In the genomic region with DNA sequence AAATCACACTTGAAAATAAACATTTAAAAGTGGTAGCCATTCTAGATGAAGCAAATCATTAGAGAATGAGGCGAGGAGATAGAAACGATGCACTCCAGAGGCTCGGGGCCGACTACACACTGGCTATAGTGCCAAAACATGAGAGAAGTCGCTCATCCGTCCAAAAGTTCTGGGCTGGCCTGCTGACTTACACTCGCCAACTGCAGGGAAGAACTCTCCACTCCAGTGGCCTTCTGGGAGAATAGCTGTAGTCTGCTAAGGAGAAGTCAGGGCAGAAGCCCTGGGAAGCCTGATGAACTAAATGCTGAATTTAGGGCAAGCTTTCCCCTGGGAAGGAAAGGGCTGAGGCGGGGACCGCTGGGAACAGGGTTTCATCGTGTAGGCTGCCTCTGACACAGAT, we compare ENCODE assay signal across 28 mouse cellular contexts.
A peak's percentile ranks its signal among the peaks of the same experiment; 100 is the strongest.
DNase-seq lines count a peak whose midpoint lies in the region; ATAC-seq and TF ChIP-seq lines count a peak whose summit lies in the region.
"Had no signal": no experiment of that assay in that cellular context is flagged by ENCODE, and none has a peak within 500 bp of the region (broad histone marks: within the 10 kb centered on the region; RNA-seq: fewer than 3 reads in every experiment).

No protein-coding gene starts in this region.

- no peak for ATAC-seq in heart, embryonic 11.5 days (replicated peaks; ENCODE audit: insufficient number of reproducible peaks, low FRiP score, low TSS enrichment)
- ATAC-seq in intestine, embryonic 14.5 days (replicated peaks; ENCODE audit: low FRiP score, low TSS enrichment, low read depth), result no peak
- ATAC-seq in intestine, postnatal 0 days, result no peak
- ATAC-seq: forebrain, embryonic 14.5 days; hindbrain, postnatal 0 days; inflammation-experienced regulatory T-cells, adult 6 months; Patski had no signal

- no peaks in the 10 kb centered on the region for H3K36me3 ChIP-seq in heart, adult 2 months (ENCODE audit: control insufficient read depth, insufficient read depth, low read length)
- H3K36me3 ChIP-seq in heart, embryonic 11.5 days (ENCODE audit: control insufficient read depth, insufficient read depth, low read length), result no peaks in the 10 kb centered on the region
- no peaks in the 10 kb centered on the region for H3K36me3 ChIP-seq in intestine, embryonic 14.5 days (ENCODE audit: control insufficient read depth, insufficient read depth, low read length)
- no peaks in the 10 kb centered on the region for H3K36me3 ChIP-seq in intestine, postnatal 0 days (ENCODE audit: control insufficient read depth, insufficient read depth)
- H3K36me3 ChIP-seq: embryonic facial prominence, embryonic 12.5 days; embryonic facial prominence, embryonic 15.5 days; G1E; heart, embryonic 15.5 days; kidney, embryonic 15.5 days had no signal

- no peak for TF ChIP-seq POLR2A in heart, adult 2 months (IDR thresholded peaks at IDR 0.05; ENCODE audit: insufficient read depth, low read depth, low read length)

- no peaks in the 10 kb centered on the region for H3K27me3 ChIP-seq in heart, adult 2 months (ENCODE audit: control insufficient read depth, insufficient read depth, low read length)
- no peaks in the 10 kb centered on the region for H3K27me3 ChIP-seq in heart, embryonic 11.5 days (ENCODE audit: control insufficient read depth, insufficient read depth, low read length)
- H3K27me3 ChIP-seq in intestine, embryonic 14.5 days (replicated peaks; ENCODE audit: control insufficient read depth, insufficient read depth, low read length), result no peaks in the 10 kb centered on the region
- H3K27me3 ChIP-seq in intestine, postnatal 0 days (replicated peaks; ENCODE audit: control insufficient read depth, insufficient read depth, low read length), result no peaks in the 10 kb centered on the region
- H3K27me3 ChIP-seq: CH12.LX; embryonic facial prominence, embryonic 12.5 days; embryonic facial prominence, embryonic 15.5 days; heart, embryonic 15.5 days; kidney, embryonic 15.5 days; Patski had no signal

- H3K79me2 ChIP-seq in heart, adult 2 months (replicated peaks; ENCODE audit: control insufficient read depth, insufficient read depth, low read length), result no peaks in the 10 kb centered on the region

- H3K9ac ChIP-seq in heart, adult 2 months (ENCODE audit: low read depth, low read length), result no peak overlapping the region
- no peak overlapping the region for H3K9ac ChIP-seq in heart, embryonic 11.5 days (ENCODE audit: low read depth, low read length)
- H3K9ac ChIP-seq in intestine, embryonic 14.5 days (ENCODE audit: low read length), result no peak overlapping the region
- H3K9ac ChIP-seq in intestine, postnatal 0 days (ENCODE audit: low read depth, low read length), result no peak overlapping the region
- H3K9ac ChIP-seq: embryonic facial prominence, embryonic 12.5 days; embryonic facial prominence, embryonic 15.5 days; heart, embryonic 15.5 days; hindbrain, embryonic 14.5 days; kidney, embryonic 15.5 days had no signal

- H3K4me3 ChIP-seq in heart, adult 2 months, result no peak overlapping the region
- no peak overlapping the region for H3K4me3 ChIP-seq in heart, embryonic 11.5 days (ENCODE audit: low read depth, low read length)
- H3K4me3 ChIP-seq in intestine, embryonic 14.5 days (ENCODE audit: low read depth, low read length), result no peak overlapping the region
- H3K4me3 ChIP-seq in intestine, postnatal 0 days (ENCODE audit: low read depth, low read length), result no peak overlapping the region
- H3K4me3 ChIP-seq: embryonic facial prominence, embryonic 12.5 days; embryonic facial prominence, embryonic 15.5 days; gastrocnemius, adult 2 months; heart, embryonic 15.5 days; kidney, embryonic 15.5 days had no signal

- intact Hi-C loops in heart, adult 2 months (cut with DNase I), result no loop called here
- intact Hi-C loops in heart, postnatal 36 days (cut with DNase I), result no loop called here

- no peak for TF ChIP-seq CTCF in heart, adult 2 months (IDR thresholded peaks at IDR 0.05)
- no peak for TF ChIP-seq CTCF in intestine, postnatal 0 days (IDR thresholded peaks at IDR 0.05; ENCODE audit: low read depth)

- no peaks in the 10 kb centered on the region for H3K4me1 ChIP-seq in heart, adult 2 months (ENCODE audit: control insufficient read depth, insufficient read depth, low read length)
- H3K4me1 ChIP-seq in heart, embryonic 11.5 days (ENCODE audit: control insufficient read depth, insufficient read depth, low read length), result no peaks in the 10 kb centered on the region
- no peaks in the 10 kb centered on the region for H3K4me1 ChIP-seq in intestine, embryonic 14.5 days (replicated peaks; ENCODE audit: control insufficient read depth, insufficient read depth, low read length)
- no peaks in the 10 kb centered on the region for H3K4me1 ChIP-seq in intestine, postnatal 0 days (replicated peaks; ENCODE audit: control insufficient read depth, insufficient read depth, low read length)
- H3K4me1 ChIP-seq: embryonic facial prominence, embryonic 12.5 days; embryonic facial prominence, embryonic 15.5 days; heart, embryonic 15.5 days; kidney, embryonic 15.5 days had no signal

- H3K4me2 ChIP-seq in heart, embryonic 11.5 days, result no peak overlapping the region
- no peak overlapping the region for H3K4me2 ChIP-seq in intestine, embryonic 14.5 days (ENCODE audit: low read length)
- no peak overlapping the region for H3K4me2 ChIP-seq in intestine, postnatal 0 days (replicated peaks; ENCODE audit: low read depth)
- H3K4me2 ChIP-seq: embryonic facial prominence, embryonic 12.5 days; embryonic facial prominence, embryonic 15.5 days; heart, embryonic 15.5 days; hindbrain, embryonic 14.5 days; kidney, embryonic 15.5 days had no signal

- TF ChIP-seq EP300 in heart, adult 2 months (IDR thresholded peaks at IDR 0.05; ENCODE audit: insufficient read depth, low read depth, low read length), result no peak

- H3K27ac ChIP-seq in heart, adult 2 months, result no peak overlapping the region
- H3K27ac ChIP-seq in heart, embryonic 11.5 days (ENCODE audit: low read depth, low read length), result no peak overlapping the region
- H3K27ac ChIP-seq in intestine, embryonic 14.5 days (ENCODE audit: low read depth), result no peak overlapping the region
- no peak overlapping the region for H3K27ac ChIP-seq in intestine, postnatal 0 days (ENCODE audit: low read depth, low read length)
- H3K27ac ChIP-seq: embryonic facial prominence, embryonic 12.5 days; embryonic facial prominence, embryonic 15.5 days; gastrocnemius, adult 2 months; heart, embryonic 15.5 days; hindbrain, embryonic 14.5 days; hindbrain, postnatal 0 days; kidney, embryonic 15.5 days had no signal

- 64% methylated on average over 10 of the region's 10 CpGs for WGBS in heart, adult 2 months
- 83% methylated on average over 10 of the region's 10 CpGs for WGBS in heart, embryonic 11.5 days (ENCODE audit: insufficient replicate concordance)
- 85% methylated on average over 10 of the region's 10 CpGs for WGBS in intestine, embryonic 14.5 days
- WGBS in intestine, postnatal 0 days, result 89% methylated on average over 10 of the region's 10 CpGs

- no peaks in the 10 kb centered on the region for H3K9me3 ChIP-seq in heart, embryonic 11.5 days (replicated peaks; ENCODE audit: control insufficient read depth, low read length)
- H3K9me3 ChIP-seq in intestine, embryonic 14.5 days (ENCODE audit: control insufficient read depth, low read length), result no peaks in the 10 kb centered on the region
- H3K9me3 ChIP-seq in intestine, postnatal 0 days (ENCODE audit: control insufficient read depth), result no peaks in the 10 kb centered on the region
- H3K9me3 ChIP-seq: embryonic facial prominence, embryonic 12.5 days; embryonic facial prominence, embryonic 15.5 days; heart, embryonic 15.5 days; kidney, embryonic 15.5 days had no signal

- DNase-seq in gastrocnemius, postnatal 25 days, result peak; percentile 6
- no peak for DNase-seq in gastrocnemius, postnatal 4 days (ENCODE audit: low spot score in 2 of 2)
- peak; percentile 19 to 26 for DNase-seq in heart, adult 2 months
- peak; percentile 34 for DNase-seq in intestine, embryonic 14.5 days (ENCODE audit: low spot score)
- DNase-seq in heart, postnatal 36 days, result peak; percentile 3 to 5
- DNase-seq: adrenal gland, postnatal 10 days; adrenal gland, postnatal 36 days; B cell, adult 2 months; cerebellum, adult 2 months; cerebellum, adult 9-11 months; cerebellum, postnatal 25 days; gastrocnemius, adult 2 months; gastrocnemius, postnatal 14 days; kidney, adult 11 months; kidney, adult 8-10 months had no signal

Comparison
In these comparisons a context has a peak if more than half of its experiments do, and no peak if none do; other contexts are left out.
1. DNase-seq: peak in gastrocnemius, postnatal 25 days (single experiment), heart, adult 2 months (2 of 2), intestine, embryonic 14.5 days (single experiment) and heart, postnatal 36 days (2 of 2); none in gastrocnemius, postnatal 4 days (0 of 2).